Mouse (Mus musculus): ENCODE data around the gene AC109138.7. TPM values are rescaled to one million over a fixed set of nuclear protein-coding genes. Genes with fewer than 3 reads are reported as not detected.

AC109138.7 gene
- polyA plus RNA-seq, 1 experiment from 2014 or later: not detected

- WGBS: 93% methylated on average over 11 of the region's 11 CpGs
- Histone ChIP-seq H3K9me3 (0 out of 2 replicates have a peak, but pooled peaks cover 3% of the 10 kb centered on the region), H3K27me3 (ENCODE audit: poor library complexity, severe bottlenecking) (peaks cover 55% of the 10 kb centered on the region), H3K4me1 (peaks cover 11% of the 10 kb centered on the region), H3K27ac (no peak overlapping the region), H3K36me3 (replicated peaks) (peaks cover 14% of the 10 kb centered on the region; the same call in 1 of the 2 replicates), H3K4me3 (no peak overlapping the region)
- no peak for DNase-seq (ENCODE audit: extremely low spot score, low spot score)
Measured at GRCm38 (mm10) chr19:4270972-4271371, 56.8 kb downstream of the AC109138.7 start.

DNA sequence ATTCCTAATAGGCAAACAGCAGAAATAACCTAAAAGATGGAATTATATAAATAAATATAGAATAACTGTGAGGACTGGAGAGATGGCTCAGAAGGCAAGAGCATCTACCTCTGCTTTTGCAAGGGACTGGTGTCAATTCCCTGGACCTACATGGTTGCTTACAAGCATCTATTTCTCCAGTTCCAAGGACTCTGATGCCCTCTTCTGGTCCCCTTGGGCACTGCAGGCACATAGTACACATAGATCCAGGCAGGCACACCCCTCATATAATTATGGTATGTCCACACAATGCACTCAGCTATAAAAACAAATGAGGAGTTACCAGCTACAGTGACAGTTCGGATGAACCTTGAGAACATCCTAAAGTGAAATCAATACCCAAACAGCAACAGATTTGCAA, 65.3 kb downstream of the AC109138.7 start:
- Histone ChIP-seq H3K27me3 (ENCODE audit: poor library complexity, severe bottlenecking) (peaks cover 16% of the 10 kb centered on the region), H3K4me1 (peaks cover 23% of the 10 kb centered on the region), H3K4me3 (no peak overlapping the region), H3K27ac (no peak overlapping the region), H3K36me3 (replicated peaks) (peaks cover 29% of the 10 kb centered on the region), H3K9me3 (peaks cover 11% of the 10 kb centered on the region; the same call in 1 of the 2 replicates)
- 94% methylated on average over 1 of the region's 1 CpGs for WGBS
- DNase-seq (ENCODE audit: extremely low spot score, low spot score): no peak

- DNase-seq (ENCODE audit: extremely low spot score, low spot score): no peak
- Histone ChIP-seq H3K4me1 (peaks cover 23% of the 10 kb centered on the region), H3K36me3 (replicated peaks) (peaks cover 38% of the 10 kb centered on the region), H3K4me3 (no peak overlapping the region), H3K27ac (no peak overlapping the region), H3K27me3 (ENCODE audit: poor library complexity, severe bottlenecking) (peaks cover 16% of the 10 kb centered on the region), H3K9me3 (peaks cover 11% of the 10 kb centered on the region; the same call in 1 of the 2 replicates)
- 95% methylated on average over 9 of the region's 9 CpGs for WGBS
Measured at GRCm38 (mm10) chr19:4280425-4280824, 66.3 kb downstream of the AC109138.7 start.

Small RNAs within 50 kb of the gene (microRNA-seq; reads per million reads assigned to microRNA genes)
- gene Gm26115 (not detected), gene Mir6985 (not detected)

Other genes with a start within 250 kb of the AC109138.7 start
- gene Aldh3b2, start 242.0 kb upstream of the AC109138.7 start, polyA plus RNA-seq (2016; fragmentation: Nextera tagmentation; extraction: Ambion mirVana): 0.37 and 0.39 TPM in 2 replicates
- gene Acy3, start 227.8 kb upstream of the AC109138.7 start, polyA plus RNA-seq (2016; fragmentation: Nextera tagmentation; extraction: Ambion mirVana): 1.8 and 2.5 TPM in 2 replicates
- gene Tbx10, start 221.6 kb upstream of the AC109138.7 start, polyA plus RNA-seq (2016; fragmentation: Nextera tagmentation; extraction: Ambion mirVana): not detected in 2 replicates
- gene Nudt8, start 213.8 kb upstream of the AC109138.7 start, polyA plus RNA-seq (2016; fragmentation: Nextera tagmentation; extraction: Ambion mirVana): 24.8 and 30.4 TPM in 2 replicates
- 2.8 and 3.5 TPM in 2 replicates for gene Gm49405, start 213.7 kb upstream of the AC109138.7 start, polyA plus RNA-seq (2016; fragmentation: Nextera tagmentation; extraction: Ambion mirVana)
- gene Doc2g, start 211.0 kb upstream of the AC109138.7 start, polyA plus RNA-seq (2016; fragmentation: Nextera tagmentation; extraction: Ambion mirVana): 3.6 and 4.0 TPM in 2 replicates
- gene Ndufv1, start 201.6 kb upstream of the AC109138.7 start, polyA plus RNA-seq (2016; fragmentation: Nextera tagmentation; extraction: Ambion mirVana): 208 and 210 TPM in 2 replicates
- 412 and 423 TPM in 2 replicates for gene Gstp1, start 176.4 kb upstream of the AC109138.7 start, polyA plus RNA-seq (2016; fragmentation: Nextera tagmentation; extraction: Ambion mirVana)
- gene Gstp2, start 168.3 kb upstream of the AC109138.7 start, polyA plus RNA-seq (2016; fragmentation: Nextera tagmentation; extraction: Ambion mirVana): 0.27 and 0.46 TPM in 2 replicates
- gene Gstp3, start 154.8 kb upstream of the AC109138.7 start, polyA plus RNA-seq (2016; fragmentation: Nextera tagmentation; extraction: Ambion mirVana): not detected in 2 replicates
- gene Cabp2, start 132.8 kb upstream of the AC109138.7 start, polyA plus RNA-seq (2016; fragmentation: Nextera tagmentation; extraction: Ambion mirVana): not detected in 2 replicates
- gene Cdk2ap2, start 117.2 kb upstream of the AC109138.7 start, polyA plus RNA-seq (2016; fragmentation: Nextera tagmentation; extraction: Ambion mirVana): 85.8 and 86.6 TPM in 2 replicates
- 12.1 and 15.8 TPM in 2 replicates for gene Pitpnm1, start 114.4 kb upstream of the AC109138.7 start, polyA plus RNA-seq (2016; fragmentation: Nextera tagmentation; extraction: Ambion mirVana)
- gene Aip, start 88.5 kb upstream of the AC109138.7 start, polyA plus RNA-seq (2016; fragmentation: Nextera tagmentation; extraction: Ambion mirVana): 55.2 and 56.5 TPM in 2 replicates
- not detected in 2 replicates for gene Gpr152, start 74.6 kb upstream of the AC109138.7 start, polyA plus RNA-seq (2016; fragmentation: Nextera tagmentation; extraction: Ambion mirVana)
- not detected in 2 replicates for gene Cabp4, start 70.3 kb upstream of the AC109138.7 start, polyA plus RNA-seq (2016; fragmentation: Nextera tagmentation; extraction: Ambion mirVana)
- gene Coro1b, start 65.7 kb upstream of the AC109138.7 start, polyA plus RNA-seq (2016; fragmentation: Nextera tagmentation; extraction: Ambion mirVana): 128 and 130 TPM in 2 replicates
- gene Ptprcap, start 60.8 kb upstream of the AC109138.7 start, polyA plus RNA-seq (2016; fragmentation: Nextera tagmentation; extraction: Ambion mirVana): 0.71 TPM in 1 of 2 replicates, not detected in the other
- 59.7 TPM in 2 replicates for gene Rps6kb2, start 51.0 kb upstream of the AC109138.7 start, polyA plus RNA-seq (2016; fragmentation: Nextera tagmentation; extraction: Ambion mirVana)
- gene Carns1, start 38.9 kb upstream of the AC109138.7 start, polyA plus RNA-seq (2016; fragmentation: Nextera tagmentation; extraction: Ambion mirVana): 2.5 TPM in 2 replicates
- gene Tbc1d10c, start 23.1 kb upstream of the AC109138.7 start, polyA plus RNA-seq (2016; fragmentation: Nextera tagmentation; extraction: Ambion mirVana): 0.43 and 0.47 TPM in 2 replicates
- gene Ppp1ca, start 22.3 kb upstream of the AC109138.7 start, polyA plus RNA-seq (2016; fragmentation: Nextera tagmentation; extraction: Ambion mirVana): 998 and 1,002 TPM in 2 replicates
- 57.4 and 67.1 TPM in 2 replicates for gene Rad9a, start 12.7 kb upstream of the AC109138.7 start, polyA plus RNA-seq (2016; fragmentation: Nextera tagmentation; extraction: Ambion mirVana)
- gene Clcf1, start 119 bp upstream of the AC109138.7 start, polyA plus RNA-seq (2016; fragmentation: Nextera tagmentation; extraction: Ambion mirVana): 0.86 and 1.1 TPM in 2 replicates
- 10.4 and 10.6 TPM in 2 replicates for gene Pold4, start 17.5 kb downstream of the AC109138.7 start, polyA plus RNA-seq (2016; fragmentation: Nextera tagmentation; extraction: Ambion mirVana)
- 3.1 and 3.6 TPM in 2 replicates for gene Ssh3, start 54.8 kb downstream of the AC109138.7 start, polyA plus RNA-seq (2016; fragmentation: Nextera tagmentation; extraction: Ambion mirVana)
- gene Ankrd13d, start 68.8 kb downstream of the AC109138.7 start, polyA plus RNA-seq (2016; fragmentation: Nextera tagmentation; extraction: Ambion mirVana): 7.9 and 9.2 TPM in 2 replicates
- 13.6 and 15.0 TPM in 2 replicates for gene Grk2, start 91.9 kb downstream of the AC109138.7 start, polyA plus RNA-seq (2016; fragmentation: Nextera tagmentation; extraction: Ambion mirVana)
- gene Kdm2a, start 183.9 kb downstream of the AC109138.7 start, polyA plus RNA-seq (2016; fragmentation: Nextera tagmentation; extraction: Ambion mirVana): 55.2 and 57.2 TPM in 2 replicates
- gene Rhod, start 225.1 kb downstream of the AC109138.7 start, polyA plus RNA-seq (2016; fragmentation: Nextera tagmentation; extraction: Ambion mirVana): 20.8 and 23.2 TPM in 2 replicates

Measured in forebrain, embryonic 10.5 days (tissue).